8 mouse cellular contexts compared by ENCODE assay signal in the genomic region with DNA sequence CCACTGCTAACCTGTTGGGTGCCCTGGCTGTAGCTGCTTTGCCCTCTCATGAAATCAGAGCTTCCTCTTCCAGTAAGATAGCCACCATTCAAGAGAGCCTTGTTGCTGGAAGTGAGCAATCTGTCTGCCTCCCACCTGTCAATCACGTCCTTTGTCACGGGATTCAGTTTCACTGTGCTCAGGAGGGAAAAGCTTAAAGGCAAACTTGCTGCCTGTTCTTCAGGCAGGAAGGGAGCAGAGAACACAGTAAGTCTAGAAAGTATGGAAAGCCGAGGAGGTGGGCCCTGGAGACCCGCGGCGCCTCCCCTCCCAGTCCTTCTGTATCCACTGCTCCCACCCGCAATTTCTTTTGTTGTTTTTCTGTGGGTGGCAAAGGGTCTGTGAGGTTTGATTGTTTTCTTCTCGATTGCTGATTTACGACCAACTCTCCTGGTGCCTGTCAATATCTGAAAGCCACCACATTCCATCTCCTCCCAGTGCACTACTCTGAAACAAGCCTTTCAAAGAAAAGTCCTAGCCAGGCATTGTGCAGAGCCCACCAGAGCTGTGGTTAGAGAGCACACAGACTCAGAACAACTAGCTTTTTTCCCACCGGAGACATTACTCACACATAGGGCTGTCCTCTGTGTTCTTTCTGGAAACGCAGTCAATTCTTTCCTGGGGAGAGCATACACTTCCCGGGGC.
DNase-seq lines count a peak whose midpoint lies in the region; ATAC-seq and TF ChIP-seq lines count a peak whose summit lies in the region.

No protein-coding gene starts in this region.

- H3K4me1 ChIP-seq in heart, embryonic 10.5 days, result peaks cover 39% of the 10 kb centered on the region
- peaks cover 77% of the 10 kb centered on the region for H3K4me1 ChIP-seq in G1E (ENCODE audit: insufficient read depth, low read depth, low read length)
- peaks cover 43% of the 10 kb centered on the region for H3K4me1 ChIP-seq in forebrain, embryonic 14.5 days (ENCODE audit: control insufficient read depth, insufficient read depth, low read length)
- H3K4me1 ChIP-seq in liver, embryonic 14.5 days (replicated peaks; ENCODE audit: control insufficient read depth in 2 of 2, insufficient read depth in 2 of 2, low read length in 1 of 2), result peaks cover 39 to 40% of the 10 kb centered on the region in 2 experiments

- no peak for TF ChIP-seq EP300 in liver, embryonic 14.5 days (IDR thresholded peaks at IDR 0.05; ENCODE audit: low read depth)

- no peaks in the 10 kb centered on the region for H3K9me3 ChIP-seq in heart, embryonic 10.5 days
- H3K9me3 ChIP-seq in G1E (replicated peaks), result no peaks in the 10 kb centered on the region
- H3K9me3 ChIP-seq in forebrain, embryonic 14.5 days (replicated peaks; ENCODE audit: control insufficient read depth, low read length), result no peaks in the 10 kb centered on the region
- H3K9me3 ChIP-seq in liver, embryonic 14.5 days (ENCODE audit: control insufficient read depth, low read length), result no peaks in the 10 kb centered on the region

- H3K4me3 ChIP-seq in heart, embryonic 10.5 days, result peak overlapping the region; percentile 18; the same call in 1 of the 2 replicates
- peak overlapping the region; percentile 60; the same call in 1 of the 2 replicates for H3K4me3 ChIP-seq in G1E (ENCODE audit: low read depth, low read length)
- H3K4me3 ChIP-seq in forebrain, embryonic 14.5 days (ENCODE audit: low read depth, low read length), result peak overlapping the region; percentile 31
- H3K4me3 ChIP-seq in liver, embryonic 14.5 days (ENCODE audit: insufficient read depth in 1 of 2, low read depth in 2 of 2, low read length in 2 of 2), result no peak overlapping the region

- TF ChIP-seq CTCF in G1E (IDR thresholded peaks at IDR 0.05; ENCODE audit: low read depth, low read length), result no peak
- no peak for TF ChIP-seq CTCF in liver, embryonic 14.5 days (IDR thresholded peaks at IDR 0.05; ENCODE audit: low read depth)

- H3K36me3 ChIP-seq in heart, embryonic 10.5 days, result no peaks in the 10 kb centered on the region
- H3K36me3 ChIP-seq in G1E (replicated peaks), result peaks cover 5% of the 10 kb centered on the region
- H3K36me3 ChIP-seq in forebrain, embryonic 14.5 days (ENCODE audit: control insufficient read depth, insufficient read depth, low read length), result no peaks in the 10 kb centered on the region; the same call in 1 of the 2 replicates
- no peaks in the 10 kb centered on the region for H3K36me3 ChIP-seq in liver, embryonic 14.5 days (replicated peaks; ENCODE audit: control insufficient read depth, insufficient read depth, low read depth)

- H3K4me2 ChIP-seq in forebrain, embryonic 14.5 days (ENCODE audit: low read length), result peak overlapping the region; percentile 55
- H3K4me2 ChIP-seq in liver, embryonic 14.5 days (ENCODE audit: low read depth), result peak overlapping the region; percentile 66

- no peak for ATAC-seq in G1E (ENCODE audit: extremely low read depth, insufficient number of reproducible peaks, low FRiP score, poor library complexity, severe bottlenecking)
- peak; percentile 47; the same call in 1 of the 2 replicates for ATAC-seq in forebrain, embryonic 14.5 days
- no peak for ATAC-seq in liver, embryonic 14.5 days (ENCODE audit: insufficient read depth)

- H3K27me3 ChIP-seq in heart, embryonic 10.5 days (ENCODE audit: insufficient read depth, poor library complexity, severe bottlenecking), result peaks cover 10% of the 10 kb centered on the region; the same call in 1 of the 2 replicates
- peaks cover 7% of the 10 kb centered on the region; the same call in 1 of the 2 replicates for H3K27me3 ChIP-seq in G1E (ENCODE audit: insufficient read depth, low read length)
- H3K27me3 ChIP-seq in forebrain, embryonic 14.5 days (replicated peaks; ENCODE audit: control insufficient read depth, insufficient read depth, low read length), result no peaks in the 10 kb centered on the region
- H3K27me3 ChIP-seq in liver, embryonic 14.5 days (ENCODE audit: control insufficient read depth, insufficient read depth, low read length), result peaks cover 7% of the 10 kb centered on the region; the same call in 1 of the 2 replicates

- 27% methylated on average over 12 of the region's 12 CpGs for WGBS in heart, embryonic 10.5 days
- WGBS in forebrain, embryonic 14.5 days, result 8% methylated on average over 12 of the region's 12 CpGs
- WGBS in liver, embryonic 14.5 days (ENCODE audit: insufficient replicate concordance), result 33% methylated on average over 12 of the region's 12 CpGs

- peak overlapping the region; percentile 47; the same call in 1 of the 2 replicates for H3K27ac ChIP-seq in heart, embryonic 10.5 days
- peak overlapping the region; percentile 33; the same call in 1 of the 2 replicates for H3K27ac ChIP-seq in forebrain, embryonic 14.5 days (ENCODE audit: low read depth, low read length)
- H3K27ac ChIP-seq in liver, embryonic 14.5 days, result no peak overlapping the region

- H3K9ac ChIP-seq in forebrain, embryonic 14.5 days (ENCODE audit: low read length), result peak overlapping the region; percentile 58
- H3K9ac ChIP-seq in liver, embryonic 14.5 days (replicated peaks), result no peak overlapping the region

- no peak for DNase-seq in heart, embryonic 10.5 days (ENCODE audit: low spot score)
- DNase-seq in heart, postnatal 4 days, result no peak
- no peak for DNase-seq in G1E (ENCODE audit: low spot score)
- peak; percentile 64 for DNase-seq in forebrain, embryonic 14.5 days (ENCODE audit: low spot score)
- DNase-seq in liver, embryonic 14.5 days (ENCODE audit: low read depth in 3 of 3, low spot score in 3 of 3), result no peak
- no peak for DNase-seq in testis, postnatal 14 days (ENCODE audit: low spot score)
- DNase-seq in left cerebral cortex, adult 9 months (ENCODE audit: low spot score in 2 of 2), result no peak
- no peak for DNase-seq in cerebellum, adult 8-10 months

Comparison
In these comparisons a context has a peak if more than half of its experiments do, and no peak if none do; other contexts are left out.
1. H3K4me3 ChIP-seq: peak in heart, embryonic 10.5 days (single experiment), G1E (single experiment) and forebrain, embryonic 14.5 days (single experiment); none in liver, embryonic 14.5 days (0 of 2).